Comparison of ENCODE assay signal across 11 mouse cellular contexts in the genomic region with DNA sequence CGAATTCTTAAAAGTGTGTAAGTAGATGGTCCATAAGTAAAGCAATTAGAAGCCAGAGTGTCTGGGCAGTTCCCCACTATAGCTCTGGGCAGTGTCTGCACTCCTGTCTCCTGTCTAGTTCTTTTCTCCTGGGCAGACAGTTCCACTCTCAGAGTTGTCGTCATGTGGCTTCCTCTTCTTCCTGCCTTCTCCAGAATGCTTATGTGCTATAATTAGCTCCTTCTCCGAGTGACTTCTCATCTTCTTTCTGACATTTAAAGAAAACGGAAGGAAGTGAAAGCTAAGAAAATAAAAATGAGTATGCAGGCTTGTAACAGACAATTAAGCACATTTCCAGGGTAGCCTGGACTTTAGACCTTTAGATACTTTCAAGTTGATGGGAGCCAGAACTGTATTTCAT.
DNase-seq lines count a peak whose midpoint lies in the region; ATAC-seq and TF ChIP-seq lines count a peak whose summit lies in the region.
"Had no signal": no experiment of that assay in that cellular context is flagged by ENCODE, and none has a peak within 500 bp of the region (broad histone marks: within the 10 kb centered on the region; RNA-seq: fewer than 3 reads in every experiment).

No protein-coding gene starts in this region.

- peak overlapping the region; percentile 26; the same call in 1 of the 2 replicates for H3K9ac ChIP-seq in CH12.LX (ENCODE audit: insufficient read depth, low read depth)
- no peak overlapping the region for H3K9ac ChIP-seq in hindbrain, embryonic 14.5 days
- H3K9ac ChIP-seq: embryonic facial prominence, embryonic 15.5 days; liver, embryonic 14.5 days; neural tube, embryonic 12.5 days had no signal

- no peak for TF ChIP-seq EP300 in CH12.LX (IDR thresholded peaks at IDR 0.05; ENCODE audit: low read length)

- no peak for TF ChIP-seq POLR2A in CH12.LX (IDR thresholded peaks at IDR 0.05; ENCODE audit: low read depth, low read length)

- no peak overlapping the region for H3K4me3 ChIP-seq in CH12.LX (replicated peaks in 1 of 3; ENCODE audit: low read depth in 2 of 3, low read length in 2 of 3, poor library complexity in 1 of 3)
- H3K4me3 ChIP-seq in hindbrain, embryonic 14.5 days (replicated peaks; ENCODE audit: low read length): no peak overlapping the region
- H3K4me3 ChIP-seq: embryonic facial prominence, embryonic 15.5 days; neural tube, embryonic 12.5 days had no signal

- no peak for TF ChIP-seq RAD21 in CH12.LX (IDR thresholded peaks at IDR 0.05; ENCODE audit: low read depth, low read length)

- H3K4me2 ChIP-seq in CH12.LX (ENCODE audit: insufficient read depth, low read depth, poor library complexity, severe bottlenecking): 0 out of 2 replicates have a peak overlapping the region, but pooled peaks have one; percentile 34
- no peak overlapping the region for H3K4me2 ChIP-seq in hindbrain, embryonic 14.5 days (replicated peaks)
- H3K4me2 ChIP-seq: embryonic facial prominence, embryonic 15.5 days; neural tube, embryonic 12.5 days had no signal

- no peaks in the 10 kb centered on the region for H3K79me2 ChIP-seq in CH12.LX (replicated peaks; ENCODE audit: control insufficient read depth, extremely low read depth, insufficient read depth, poor library complexity, severe bottlenecking)

- peaks cover 8% of the 10 kb centered on the region for H3K9me3 ChIP-seq in CH12.LX (replicated peaks; ENCODE audit: low read length)
- peaks cover 11% of the 10 kb centered on the region; the same call in 1 of the 2 replicates for H3K9me3 ChIP-seq in hindbrain, embryonic 14.5 days (ENCODE audit: control insufficient read depth, low read length)
- H3K9me3 ChIP-seq: embryonic facial prominence, embryonic 15.5 days; neural tube, embryonic 12.5 days had no signal

- no peaks in the 10 kb centered on the region for H3K36me3 ChIP-seq in CH12.LX (replicated peaks in 1 of 2; ENCODE audit: control insufficient read depth in 1 of 2, insufficient read depth in 1 of 2, low read length in 1 of 2)
- H3K36me3 ChIP-seq in hindbrain, embryonic 14.5 days (replicated peaks; ENCODE audit: control insufficient read depth, insufficient read depth): no peaks in the 10 kb centered on the region
- H3K36me3 ChIP-seq: embryonic facial prominence, embryonic 15.5 days; neural tube, embryonic 12.5 days had no signal

- WGBS in hindbrain, embryonic 14.5 days: 76% methylated on average over 4 of the region's 4 CpGs

- H3K27me3 ChIP-seq in CH12.LX (replicated peaks): no peaks in the 10 kb centered on the region
- H3K27me3 ChIP-seq in hindbrain, embryonic 14.5 days (ENCODE audit: control insufficient read depth, insufficient read depth, low read length): no peaks in the 10 kb centered on the region
- H3K27me3 ChIP-seq: embryonic facial prominence, embryonic 15.5 days; neural tube, embryonic 12.5 days had no signal

- no peak for ATAC-seq in hindbrain, embryonic 14.5 days (ENCODE audit: low FRiP score)

- TF ChIP-seq CTCF in CH12.LX (conservative IDR thresholded peaks at IDR 0.05 in 1 of 2, IDR thresholded peaks at IDR 0.05 in 1 of 2; ENCODE audit: low read depth in 2 of 2, low read length in 2 of 2): no peak

- H3K4me1 ChIP-seq in CH12.LX (ENCODE audit: control insufficient read depth in 1 of 2, insufficient read depth in 2 of 2): peaks cover 6 to 29% of the 10 kb centered on the region in 2 experiments
- H3K4me1 ChIP-seq in hindbrain, embryonic 14.5 days (replicated peaks; ENCODE audit: control insufficient read depth, insufficient read depth, low read length): no peaks in the 10 kb centered on the region

- in situ Hi-C loops in CH12.LX (cut with MboI; ENCODE audit: low pct_ligation_motif_present, low pct_unique_long_range_greater_than_20kb, low sequenced_read_pairs): no loop called here

- dilution Hi-C loops in CH12.LX (cut with MboI; ENCODE audit: extremely low pct_ligation_motif_present, extremely low pct_unique_long_range_greater_than_20kb, low sequenced_read_pairs): no loop called here

- H3K27ac ChIP-seq in CH12.LX (ENCODE audit: insufficient read depth, low read depth): no peak overlapping the region
- no peak overlapping the region for H3K27ac ChIP-seq in hindbrain, embryonic 14.5 days
- H3K27ac ChIP-seq: embryonic facial prominence, embryonic 15.5 days; liver, embryonic 14.5 days; neural tube, embryonic 12.5 days had no signal

- peak; percentile 12 for DNase-seq in layer of hippocampus, adult 11-12 months (ENCODE audit: low spot score)
- DNase-seq in layer of hippocampus, adult 9-10 months (ENCODE audit: low spot score): no peak
- no peak for DNase-seq in CH12.LX (ENCODE audit: extremely low read depth)
- DNase-seq in brain, adult 2 months (ENCODE audit: low read depth, low spot score): peak; percentile 30
- peak; percentile 36 for DNase-seq in kidney, postnatal 14 days
- no peak for DNase-seq in urinary bladder, adult 18-20 months (ENCODE audit: low spot score in 2 of 2)
- no peak for DNase-seq in hindbrain, embryonic 14.5 days (ENCODE audit: low spot score)
- DNase-seq: gastrocnemius, postnatal 14 days had no signal

TF ChIP-seq in CH12.LX, 34 proteins besides CTCF, POLR2A, EP300 and RAD21:
- TF ChIP-seq ZMIZ1 (IDR thresholded peaks at IDR 0.05; ENCODE audit: low read depth, low read length) (no peak), USF2 (conservative IDR thresholded peaks at IDR 0.05; ENCODE audit: low read depth, low read length) (no peak), UBTF (IDR thresholded peaks at IDR 0.05; ENCODE audit: low read depth, low read length) (no peak), TCF12 (IDR thresholded peaks at IDR 0.05; ENCODE audit: low read depth, low read length) (no peak), ZNF384 (IDR thresholded peaks at IDR 0.05; ENCODE audit: low read depth, low read length) (no peak)

Comparison
In these comparisons a context has a peak if more than half of its experiments do, and no peak if none do; other contexts are left out.
1. DNase-seq: peak in layer of hippocampus, adult 11-12 months (single experiment), brain, adult 2 months (single experiment) and kidney, postnatal 14 days (single experiment); none in layer of hippocampus, adult 9-10 months (single experiment), CH12.LX (single experiment), urinary bladder, adult 18-20 months (0 of 2) and hindbrain, embryonic 14.5 days (single experiment).